Mouse (Mus musculus) ovary, adult 18-20 months (tissue): ENCODE measurements at regions not wholly inside any gene's neighbourhood (a gene's known extent, or its start where the extent isn't known, plus 50 kb on each side); places are given as distances from the start of the nearest gene placed in this dataset.
"Not testable (repeated sequence)": the region's sequence is repeated elsewhere in the genome, so short reads cannot be mapped to it uniquely, and the experiment has no call there.

ENCODE experiments used
- DNase-seq: peaks from one replicate; pipeline ENCODE4 v3.0.0; 2022; ENCODE audit warnings: low spot score, mixed read lengths

DNA sequence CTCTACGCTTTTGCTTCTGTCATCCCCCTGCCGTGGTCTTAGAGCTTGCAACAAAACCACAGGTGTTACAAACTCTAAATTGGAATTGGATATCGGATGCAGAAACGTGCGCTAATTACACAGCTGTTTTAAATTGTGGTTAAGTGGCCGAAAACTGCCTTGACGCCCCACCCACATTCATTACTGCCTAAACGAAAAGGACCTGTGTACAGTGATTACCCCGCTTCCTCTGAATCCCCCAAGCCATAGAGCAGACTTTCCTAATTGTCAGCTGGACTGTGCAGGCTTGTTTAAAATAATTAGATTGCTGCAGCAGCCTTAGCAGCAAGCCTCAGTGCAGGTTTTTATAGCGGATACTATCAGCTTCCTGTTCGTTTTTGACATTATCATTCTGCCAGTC, 94.7 kb downstream of the Cxxc4 start:
- no peak for DNase-seq

DNA sequence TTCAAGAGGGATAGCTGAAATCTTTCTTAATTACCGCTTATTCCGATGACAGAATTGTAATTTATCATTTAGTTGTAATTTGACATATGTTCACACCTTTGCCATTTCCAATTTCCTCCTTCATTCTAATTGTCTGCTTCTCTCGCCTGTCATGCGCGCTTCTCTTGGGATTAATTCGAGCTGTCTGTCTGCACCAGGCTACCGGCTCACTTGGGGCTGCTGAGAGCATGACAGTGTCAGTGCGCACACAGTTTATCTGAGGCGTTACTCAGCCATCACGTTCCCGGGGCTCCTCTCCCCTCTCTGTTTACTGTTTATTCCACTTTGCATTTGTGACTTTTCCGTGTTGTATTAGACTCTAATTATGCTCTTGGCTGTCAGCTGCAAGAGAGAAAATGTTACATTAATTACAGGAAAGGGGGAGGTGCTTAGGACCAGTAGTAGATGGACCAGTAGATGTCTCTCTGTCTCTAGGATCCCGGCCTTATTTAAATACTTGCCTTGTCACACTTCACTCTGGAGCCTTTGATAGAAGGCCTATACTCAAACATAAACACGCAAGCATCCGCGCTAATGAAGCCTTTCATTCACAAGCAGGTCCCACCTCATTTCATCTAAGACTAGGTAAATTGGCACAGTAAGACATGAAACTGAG, 95.3 kb downstream of the Cxxc4 start:
- no peak for DNase-seq

DNA sequence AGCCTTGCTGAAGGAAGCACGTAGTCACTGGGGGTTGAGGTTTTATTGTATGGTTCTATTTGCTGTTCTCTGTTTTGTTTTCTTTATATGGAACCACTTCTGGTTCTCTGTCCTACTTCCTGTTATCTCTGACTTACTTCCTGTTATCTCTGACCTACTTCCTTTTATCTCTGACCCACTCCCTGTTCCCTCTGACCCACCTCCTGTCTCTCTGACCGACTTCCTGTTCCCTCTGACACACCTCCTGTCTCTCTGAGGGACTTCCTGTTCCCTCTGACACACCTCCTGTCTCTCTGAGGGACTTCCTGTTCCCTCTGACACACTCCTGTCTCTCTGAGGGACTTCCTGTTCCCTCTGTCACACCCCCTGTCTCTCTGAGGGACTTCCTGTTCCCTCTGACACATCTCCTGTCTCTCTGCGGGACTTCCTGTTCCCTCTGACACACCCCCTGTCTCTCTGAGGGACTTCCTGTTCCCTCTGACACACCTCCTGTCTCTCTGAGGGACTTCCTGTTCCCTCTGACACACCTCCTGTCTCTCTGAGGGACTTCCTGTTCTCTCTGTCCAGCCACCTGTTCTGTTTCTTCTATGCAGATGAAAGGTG, 102.9 kb downstream of the Cxxc4 start:
- DNase-seq = not testable (repeated sequence)

DNA sequence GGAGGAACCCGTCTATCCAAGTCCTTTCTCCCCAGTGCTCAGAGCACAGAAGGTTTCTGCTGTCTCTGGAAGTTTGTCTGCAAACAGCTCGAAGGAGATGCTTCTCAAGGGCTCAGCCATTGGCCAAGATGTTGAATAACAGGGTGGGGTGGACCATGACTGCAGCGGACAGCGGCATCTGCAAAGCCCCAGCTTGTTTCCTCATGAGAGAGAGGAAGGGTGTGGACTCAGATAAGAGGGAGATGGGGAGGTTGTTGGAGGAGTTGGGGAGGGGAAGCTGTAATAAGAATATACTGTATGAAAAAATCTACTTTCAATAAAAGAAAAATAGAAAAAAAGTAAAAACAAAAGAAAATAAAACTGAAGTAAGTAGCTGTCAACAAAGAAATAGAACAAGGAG, 129.7 kb downstream of the Cxxc4 start:
- DNase-seq = no peak

DNA sequence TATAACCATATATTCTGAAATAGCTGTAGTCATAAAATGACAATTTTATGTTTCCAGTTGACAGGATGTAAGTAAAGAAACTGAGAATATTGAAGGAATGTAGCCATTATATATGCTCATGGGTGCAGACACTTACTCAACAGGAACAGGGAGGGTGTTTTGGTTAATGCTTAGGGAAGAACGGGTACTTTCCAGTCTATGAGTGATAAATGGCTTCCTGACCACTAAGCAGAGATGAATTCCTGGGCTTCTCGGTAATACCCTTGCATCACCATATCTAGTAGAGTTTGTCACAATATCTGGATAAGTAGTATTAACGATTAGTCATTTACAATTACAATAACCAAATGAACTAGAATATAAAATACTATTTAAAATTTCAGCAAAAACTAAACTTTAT, 130.5 kb downstream of the Cxxc4 start:
- no peak for DNase-seq

DNA sequence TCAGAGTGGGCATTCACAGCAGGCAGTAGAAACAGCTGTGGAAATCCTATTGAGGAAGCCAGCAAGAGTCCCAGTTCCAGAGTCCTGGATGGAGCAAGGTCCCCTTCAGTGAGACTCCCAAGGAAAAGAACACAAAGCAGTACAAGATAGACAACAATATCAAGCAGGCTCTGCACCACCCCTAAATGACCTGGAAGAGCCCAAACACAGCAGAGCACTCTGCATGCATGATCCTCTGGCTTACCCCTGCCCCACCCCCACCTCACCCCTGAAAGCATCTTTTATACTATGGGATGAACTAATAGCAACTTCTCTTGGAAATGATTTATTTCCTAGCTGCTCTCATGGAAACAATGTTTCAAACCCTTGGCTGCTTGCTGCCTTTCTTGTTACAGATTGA, 132.3 kb downstream of the Cxxc4 start:
- no peak for DNase-seq

DNA sequence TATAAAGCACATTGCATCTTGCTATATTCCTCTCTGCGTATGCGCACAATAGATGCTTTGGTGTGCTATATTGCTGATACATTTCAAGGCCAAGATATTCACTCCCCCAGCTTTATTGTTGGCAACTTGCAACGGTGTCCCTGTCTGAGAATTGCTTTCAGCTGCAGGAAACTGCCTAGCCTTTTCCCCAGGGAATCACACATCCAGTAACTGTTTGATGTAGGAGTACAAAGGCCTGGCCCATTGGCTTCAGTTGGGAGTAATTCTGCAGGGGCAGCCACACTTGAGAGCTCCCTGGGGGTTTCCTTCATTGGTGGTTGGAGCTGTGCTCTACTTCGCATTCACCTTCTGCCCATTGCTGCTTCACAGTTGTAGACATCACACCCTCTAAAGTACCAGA, 132.8 kb downstream of the Cxxc4 start:
- DNase-seq = no peak

DNA sequence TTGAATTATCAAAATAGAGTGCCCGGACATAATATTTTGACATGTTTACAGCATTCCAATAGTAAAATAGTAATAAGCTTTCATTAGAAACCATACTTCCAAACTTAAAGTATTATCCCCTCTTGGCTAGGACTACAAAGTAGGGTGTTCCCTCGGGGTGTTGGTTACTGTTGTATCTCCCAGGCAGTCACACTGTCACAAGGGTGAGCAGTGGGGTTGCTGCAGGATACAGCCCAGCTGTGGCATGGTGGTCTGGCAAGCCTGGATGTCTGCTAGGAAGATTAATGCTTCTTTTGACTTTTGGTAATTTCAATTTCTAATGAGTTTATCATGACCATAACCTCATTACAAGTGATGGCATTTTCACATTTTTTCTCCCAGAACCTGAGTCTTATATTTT, 143.3 kb downstream of the Cxxc4 start:
- DNase-seq = no peak

DNA sequence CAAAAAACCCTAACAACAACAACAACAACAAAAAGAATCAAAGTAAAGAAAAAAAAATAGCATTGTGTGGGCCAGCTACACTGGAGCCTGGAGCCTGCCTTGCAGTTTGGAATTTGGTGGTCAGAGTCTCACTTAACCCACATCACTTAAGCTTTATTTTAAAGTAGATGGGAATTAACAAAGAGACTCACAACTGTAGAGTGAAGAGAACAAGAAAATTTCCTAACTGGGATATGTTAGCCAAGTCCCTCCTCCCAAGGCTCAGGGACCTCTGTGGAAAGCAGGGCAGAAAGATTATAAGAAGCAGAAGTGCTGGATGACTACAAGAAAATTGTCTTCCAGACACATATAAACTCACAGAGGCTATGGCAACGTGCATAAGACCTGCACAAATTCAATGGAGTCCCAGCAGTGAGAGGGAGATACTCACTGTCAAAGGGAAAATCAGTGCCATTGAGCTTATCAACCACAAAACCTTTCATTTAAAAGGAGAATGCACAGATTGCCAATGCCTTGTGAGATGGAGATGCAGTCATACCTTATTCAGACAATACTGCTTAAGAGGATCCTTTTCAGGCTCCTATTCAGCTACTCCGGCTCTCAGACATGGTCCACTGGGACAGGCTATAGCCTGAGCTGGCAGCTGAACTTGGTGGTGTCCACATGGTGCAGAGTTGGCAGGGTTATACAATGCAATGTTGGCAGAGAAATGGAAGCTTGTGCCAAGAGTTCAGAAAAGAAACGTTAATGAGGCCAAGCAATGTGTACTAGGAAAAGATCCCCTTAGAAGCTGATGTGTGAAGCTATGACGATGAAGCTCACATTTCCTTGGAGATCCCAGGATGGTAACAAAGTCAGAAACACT, 154.4 kb downstream of the Cxxc4 start:
- DNase-seq = no peak

DNA sequence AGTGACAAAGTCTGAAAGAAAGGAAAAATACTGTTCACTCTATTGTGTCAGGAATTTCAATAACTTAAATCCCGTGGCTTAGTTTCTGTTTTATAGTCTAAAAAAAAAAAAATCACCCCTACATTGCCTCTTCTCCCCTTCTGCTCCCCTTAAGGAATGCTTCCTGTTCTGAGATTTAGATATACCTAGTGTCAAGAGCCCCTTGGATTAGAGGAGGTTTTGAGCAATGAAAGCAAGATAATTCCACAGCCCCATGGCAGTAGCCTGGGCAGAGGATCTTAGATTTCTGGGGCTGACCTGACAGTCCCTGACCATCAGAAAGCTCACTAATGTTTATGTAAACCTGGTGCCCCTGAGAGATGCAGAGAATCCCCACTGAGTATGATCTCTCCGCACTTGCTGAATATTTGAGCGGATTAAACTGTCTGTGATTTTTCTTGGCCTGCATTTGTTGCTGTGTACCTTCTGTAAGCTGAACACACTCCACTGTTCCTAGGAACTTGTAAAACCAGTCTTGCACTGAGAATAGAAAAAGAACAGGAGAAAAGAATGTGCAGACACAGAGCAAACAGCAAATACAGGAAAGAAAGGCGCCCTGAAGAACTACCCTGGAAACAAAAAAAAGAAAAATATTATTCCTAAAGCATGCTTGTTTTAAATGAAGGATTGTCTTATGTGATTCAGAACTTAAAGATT, 164.3 kb downstream of the Cxxc4 start:
- no peak for DNase-seq

DNA sequence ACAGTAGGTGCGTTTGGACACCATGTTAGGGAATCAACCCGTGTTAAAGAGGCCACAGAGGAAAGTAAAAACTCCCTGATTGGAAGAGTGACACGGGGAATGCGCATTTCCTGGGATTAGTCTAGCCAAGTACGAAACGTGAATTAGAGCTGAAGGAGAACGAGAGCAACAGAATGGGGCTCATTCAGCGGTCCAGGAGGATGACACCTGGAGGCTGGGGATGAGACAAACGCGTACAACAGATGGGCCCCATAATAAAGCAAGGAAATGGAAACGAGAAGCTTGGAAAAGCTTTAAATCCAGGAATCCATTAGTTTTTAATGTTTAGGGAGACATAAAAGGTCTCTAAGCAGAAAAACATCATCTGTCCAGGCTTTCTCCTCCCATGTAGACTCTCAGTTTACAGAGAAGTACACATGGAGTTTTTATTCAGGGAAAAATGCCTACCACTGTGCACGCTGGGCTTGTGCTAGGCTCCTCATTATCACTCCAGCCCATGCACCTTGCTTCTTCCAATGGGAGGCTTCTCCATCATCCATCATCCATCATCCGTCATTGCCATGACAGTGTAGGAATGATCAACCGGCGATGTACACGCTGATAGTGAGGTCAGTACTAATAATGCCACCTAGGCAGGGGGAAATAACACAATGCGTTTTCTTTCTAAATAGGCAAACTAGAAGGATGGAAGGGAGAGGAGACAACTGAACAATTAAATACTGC, 179.5 kb downstream of the Cxxc4 start:
- DNase-seq = peak; percentile 3

DNA sequence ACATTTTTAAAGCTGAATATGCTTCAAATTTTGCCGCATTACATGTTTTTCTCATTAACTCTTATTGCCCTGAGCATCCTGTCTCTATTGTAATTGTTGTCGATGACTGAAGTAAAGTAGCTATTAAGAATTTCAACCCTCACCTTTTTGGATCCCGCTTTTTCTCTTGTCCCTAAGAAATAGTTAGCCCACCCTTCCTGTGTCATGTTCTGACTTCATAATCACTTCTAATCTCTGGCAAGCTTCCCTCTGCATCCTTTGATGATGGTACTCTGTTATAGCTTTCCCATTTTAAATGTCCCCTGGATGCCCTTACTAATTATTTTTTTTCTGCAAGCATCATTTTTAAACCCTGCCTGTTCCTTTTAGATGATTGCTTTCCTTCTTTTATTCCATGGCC, 191.3 kb downstream of the Cxxc4 start:
- no peak for DNase-seq

DNA sequence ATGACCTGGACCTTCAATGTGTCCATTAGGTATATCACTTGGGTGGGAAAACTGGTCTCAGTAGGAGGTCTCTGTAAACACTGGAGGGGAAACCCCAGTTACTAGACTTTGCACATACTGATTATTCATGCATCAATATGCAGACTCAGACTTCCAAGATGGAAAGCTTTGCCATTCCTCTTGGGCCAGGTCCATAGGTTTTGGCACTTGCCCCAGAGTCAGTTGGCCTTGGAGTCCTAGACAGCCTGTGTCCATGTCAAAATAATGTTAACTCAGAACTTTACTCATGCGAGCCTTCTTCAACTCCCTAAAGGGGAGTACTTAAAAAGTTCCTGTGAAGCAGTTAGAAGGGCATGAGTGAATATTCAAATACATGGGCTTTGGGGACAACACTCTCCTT, 230.3 kb downstream of the Cxxc4 start:
- no peak for DNase-seq

DNA sequence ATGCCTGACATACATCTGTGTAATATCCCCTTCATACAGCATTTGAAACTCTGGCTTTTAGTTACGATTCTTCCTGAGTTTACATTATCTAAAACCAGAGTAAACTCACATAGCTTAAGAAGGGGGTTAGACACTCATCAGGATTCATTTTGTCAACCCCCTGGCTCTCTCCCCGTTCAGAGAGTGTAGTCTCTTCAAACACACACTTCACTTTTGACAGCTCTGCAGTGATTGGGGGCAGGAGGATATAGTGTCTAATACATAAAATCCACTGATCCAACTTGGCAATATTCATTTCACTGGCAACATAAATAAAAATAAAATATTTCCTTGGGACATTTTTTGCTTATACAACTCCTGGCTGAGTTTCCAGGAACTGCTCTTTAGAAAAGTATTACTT, 251.0 kb downstream of the Cxxc4 start:
- DNase-seq = no peak

DNA sequence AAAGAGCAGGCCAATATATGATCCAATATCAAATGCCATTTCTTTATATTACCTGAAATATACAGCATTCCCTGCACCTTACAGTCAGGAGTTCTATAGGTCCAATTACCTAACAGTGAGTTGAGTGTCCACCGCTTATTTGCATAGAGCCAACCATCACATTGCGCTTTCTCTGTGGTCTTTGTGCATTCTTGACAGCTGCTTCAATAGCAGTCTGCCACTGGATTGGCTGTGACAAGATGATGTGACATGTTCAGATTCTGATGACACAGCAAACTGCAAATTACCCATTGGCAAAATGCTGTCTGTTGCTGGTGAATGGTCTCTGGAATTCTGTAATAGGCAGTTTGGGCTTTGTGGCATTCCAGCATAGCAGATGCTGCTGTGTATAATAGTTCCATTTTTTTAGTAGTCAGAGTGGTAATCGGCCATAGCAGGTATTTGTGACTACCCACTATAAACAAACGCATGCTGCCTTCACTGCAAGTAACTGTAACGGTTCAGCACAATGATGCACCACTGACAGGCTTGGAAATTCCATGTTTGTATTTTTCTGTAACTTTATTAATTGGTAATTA, 253.8 kb downstream of the Cxxc4 start:
- DNase-seq = no peak

DNA sequence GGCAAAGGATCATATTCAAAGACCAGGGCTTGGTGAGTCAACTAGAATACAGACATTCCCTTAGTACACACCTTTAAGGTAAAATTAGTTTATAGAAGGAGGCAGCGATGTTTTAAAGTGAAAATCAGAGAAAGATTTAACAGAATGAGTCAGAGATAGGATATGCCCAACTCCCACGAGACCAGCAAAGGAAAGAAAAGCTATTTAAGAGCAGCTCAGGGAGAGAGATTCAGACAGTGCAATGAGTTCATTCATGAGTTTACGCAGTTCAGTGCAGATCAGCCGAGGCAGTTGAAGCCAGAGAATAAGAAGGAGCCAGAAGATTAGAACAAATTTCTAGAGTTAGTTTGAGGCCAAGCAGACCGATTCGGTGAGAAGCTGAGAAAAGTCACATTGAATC, 273.4 kb downstream of the Cxxc4 start:
- no peak for DNase-seq

DNA sequence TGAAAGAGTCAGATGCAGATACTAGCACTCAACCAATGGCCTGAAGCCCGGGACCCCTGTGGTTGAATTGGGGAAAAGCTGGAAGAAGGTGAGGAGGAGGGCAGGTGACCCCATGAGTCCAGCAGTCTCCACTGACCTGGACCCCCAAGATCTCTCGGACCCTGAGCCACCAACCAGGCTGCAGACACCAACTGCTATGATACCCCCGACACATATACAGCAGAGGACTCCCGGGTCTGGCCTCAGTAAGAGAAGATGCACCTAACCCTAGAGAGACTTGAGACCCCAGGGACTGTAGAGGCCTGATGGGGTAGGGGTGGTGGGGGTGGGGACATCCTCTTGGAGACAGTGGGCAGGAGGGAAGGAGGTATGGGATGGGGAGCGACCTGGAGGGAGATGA, 289.5 kb downstream of the Cxxc4 start:
- no peak for DNase-seq

DNA sequence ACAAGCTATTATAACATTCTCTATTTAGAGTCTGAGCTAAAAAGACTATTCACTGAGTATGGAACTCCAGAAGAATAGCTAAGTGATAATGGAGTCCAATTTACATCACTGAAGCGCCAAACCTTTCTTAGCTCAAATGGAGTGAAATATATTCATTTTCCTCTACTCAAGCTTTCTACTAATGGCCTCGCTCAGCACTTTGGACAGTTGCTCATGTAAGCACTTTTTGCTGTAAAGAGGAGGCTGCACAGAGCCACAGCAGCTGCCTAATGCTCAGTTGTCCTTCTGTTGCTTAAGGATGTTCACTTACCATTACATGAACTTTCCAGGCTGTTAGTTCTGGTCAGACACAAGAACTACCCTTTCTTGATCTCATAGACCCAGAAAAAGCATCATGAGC, 268.7 kb upstream of the Tacr3 start:
- DNase-seq = no peak

DNA sequence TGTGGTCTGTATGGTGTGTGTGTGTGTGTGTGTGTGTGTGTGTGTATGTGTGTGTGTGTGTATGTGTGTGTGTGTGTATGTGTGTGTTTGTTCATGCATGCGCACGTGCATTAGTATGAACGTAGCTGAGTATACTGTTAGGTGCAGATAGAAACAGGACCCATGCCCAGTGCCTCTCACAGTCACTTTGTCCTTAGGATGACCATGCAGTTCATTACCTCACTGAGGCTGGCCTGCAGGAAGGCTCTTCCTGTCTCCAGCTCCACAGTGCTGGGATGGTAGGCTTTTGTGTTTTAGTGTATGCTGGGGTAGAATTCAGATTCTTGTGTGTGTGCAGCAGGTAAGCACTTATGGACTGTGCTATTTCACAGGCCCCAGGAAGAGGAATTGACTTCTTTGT, 250.0 kb upstream of the Tacr3 start:
- no peak for DNase-seq

DNA sequence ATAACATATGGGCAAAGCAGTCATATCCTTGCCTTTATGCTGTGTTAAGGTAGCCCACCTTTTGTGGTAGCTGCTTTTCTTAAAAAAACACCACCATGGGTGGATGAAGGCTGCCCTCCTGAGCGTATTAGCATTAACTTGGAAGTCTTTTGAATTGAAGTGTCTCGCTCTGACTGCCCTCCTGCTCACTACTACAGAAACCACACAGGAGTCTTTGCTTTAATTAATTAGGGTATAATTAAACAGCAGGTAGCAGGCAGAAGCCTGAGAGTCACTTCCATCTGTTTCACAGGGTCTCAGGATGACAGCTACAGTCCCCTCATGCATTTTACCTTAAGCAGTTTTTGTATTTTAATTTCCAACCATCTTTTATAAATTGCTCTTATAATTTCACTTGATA, 240.2 kb upstream of the Tacr3 start:
- DNase-seq = no peak

DNA sequence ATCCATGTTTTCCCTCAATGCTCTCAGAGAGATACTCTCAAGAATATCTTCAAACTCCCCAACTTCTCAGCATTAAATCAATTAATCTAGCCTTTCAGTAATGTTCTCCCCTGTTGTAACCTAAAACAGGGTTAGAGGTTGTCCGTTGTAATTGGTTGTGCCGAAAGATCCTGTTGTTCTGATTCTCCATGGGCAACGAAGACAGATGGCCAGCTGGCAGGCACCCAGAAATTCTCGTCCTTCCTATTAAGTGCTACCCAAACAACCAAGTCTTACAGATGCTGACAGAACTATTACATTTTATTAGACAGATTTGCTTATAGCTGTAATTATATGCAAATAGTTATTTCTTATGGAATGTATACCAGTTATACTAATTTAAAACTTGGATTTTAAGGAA, 225.9 kb upstream of the Tacr3 start:
- DNase-seq = no peak

DNA sequence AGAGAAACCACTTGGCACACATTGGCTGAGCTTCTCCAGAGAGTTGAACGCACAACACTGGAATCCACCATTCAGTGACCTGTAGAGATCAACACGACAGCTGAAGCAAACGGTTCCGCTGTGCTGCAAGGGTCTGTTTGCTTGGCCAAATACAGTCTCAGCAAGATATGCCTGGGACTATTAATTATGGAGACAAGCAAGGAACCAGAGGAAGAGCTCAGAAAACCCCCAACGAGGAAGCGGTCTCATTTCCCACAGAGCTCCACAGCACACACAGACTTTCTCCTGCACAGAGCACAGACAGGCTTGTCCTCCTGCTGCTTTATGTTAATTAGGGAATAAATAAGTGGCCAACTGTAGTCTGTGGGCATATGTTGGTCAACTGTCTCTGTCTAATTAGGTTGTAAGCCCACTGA, 223.4 kb upstream of the Tacr3 start:
- DNase-seq = no peak
